Comparison of ENCODE assay signal across 16 mouse cellular contexts in the genomic region with DNA sequence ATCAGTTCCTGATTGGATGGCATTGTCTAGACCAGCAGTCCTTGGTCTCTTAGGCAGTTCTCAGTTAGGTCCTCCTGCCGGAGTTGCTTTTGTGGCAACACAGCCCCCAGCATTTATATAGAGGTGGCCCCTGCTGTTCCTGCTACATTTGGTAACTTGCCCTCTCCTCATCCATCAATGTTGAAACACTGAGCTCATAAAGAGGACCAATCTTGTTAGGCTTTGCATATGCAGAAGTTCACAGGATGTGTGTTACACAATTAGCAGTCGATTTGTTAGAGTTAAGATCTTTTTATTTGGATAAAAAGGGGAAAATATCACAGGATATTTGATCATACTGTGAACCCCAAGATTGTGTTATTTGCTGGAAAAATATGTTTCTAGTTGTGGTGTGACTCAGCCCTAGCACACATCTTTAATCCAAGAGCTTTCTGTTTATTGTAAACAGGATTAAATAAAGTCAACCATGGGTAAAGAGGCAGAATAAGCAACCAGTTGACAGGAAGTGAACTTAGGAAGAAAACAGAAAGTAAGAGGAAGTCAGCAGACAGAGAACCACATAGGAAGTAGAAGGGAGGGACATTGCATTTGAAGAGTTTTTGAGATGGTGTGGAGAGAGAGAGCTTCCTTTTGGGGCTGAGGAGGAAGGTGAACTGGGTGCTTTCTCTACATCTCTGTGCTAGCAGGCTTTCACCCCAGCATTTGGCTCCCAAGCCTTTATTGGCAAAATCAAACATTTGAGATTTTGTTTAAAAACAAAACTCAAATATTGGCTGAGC.
A peak's percentile ranks its signal among the peaks of the same experiment; 100 is the strongest.
DNase-seq lines count a peak whose midpoint lies in the region; ATAC-seq lines count a peak whose summit lies in the region.
"Had no signal": no experiment of that assay in that cellular context is flagged by ENCODE, and none has a peak within 500 bp of the region (broad histone marks: within the 10 kb centered on the region; RNA-seq: fewer than 3 reads in every experiment).

No protein-coding gene starts in this region.

- ATAC-seq in granulocyte monocyte progenitor cell, adult 5-6 weeks (replicated peaks; ENCODE audit: poor library complexity, severe bottlenecking) = peak; percentile 83
- ATAC-seq in megakaryocyte progenitor cell, adult 5-6 weeks (replicated peaks; ENCODE audit: poor library complexity) = peak; percentile 80
- ATAC-seq: forebrain, embryonic 14.5 days; forebrain, embryonic 16.5 days had no signal

- peak; percentile 24 for DNase-seq in 416B (ENCODE audit: low read depth)
- no peak for DNase-seq in adrenal gland, adult 8-10 months
- no peak for DNase-seq in spleen, postnatal 14 days (ENCODE audit: low spot score in 2 of 2)
- DNase-seq: adrenal gland, adult 2 months; adrenal gland, postnatal 14 days; adrenal gland, postnatal 36 days; cerebellum, adult 11-12 months; cerebellum, adult 2 months; cerebellum, adult 9-10 months; cerebellum, postnatal 10 days; cerebellum, postnatal 25 days; embryo, embryonic 11 days had no signal
